Mouse (Mus musculus): ENCODE results near the gene Itgb2. TPM values are rescaled to one million over a fixed set of nuclear protein-coding genes. Genes with fewer than 3 reads are reported as not detected.

Gene Itgb2
- total RNA-seq, 1 experiment: 0.54 TPM

GRCm38 (mm10) chr10:77606855-77607254 lies 76.8 kb downstream of the Itgb2 start:
- in situ Hi-C loops (cut with MboI; ENCODE audit: low sequenced_read_pairs in 2 of 2, unreplicated experiment in 2 of 2): no loop called here
- Histone ChIP-seq H3K4me1 (ENCODE audit: control insufficient read depth in 2 of 2, insufficient read depth in 2 of 2, low read length in 2 of 2, poor library complexity in 1 of 2) (peaks cover 14 to 46% of the 10 kb centered on the region in 2 experiments), H3K36me3 (ENCODE audit: control insufficient read depth, insufficient read depth, low read length, poor library complexity, severe bottlenecking) (peaks cover 23% of the 10 kb centered on the region), H3K4me3 (ENCODE audit: insufficient read depth in 1 of 2, low read depth in 1 of 2, low read length in 2 of 2, poor library complexity in 1 of 2, severe bottlenecking in 1 of 2) (peak overlapping the region; percentile 84 to 87), H3K9me3 (ENCODE audit: control insufficient read depth, insufficient read depth, low read depth, low read length) (no peaks in the 10 kb centered on the region), H3K9ac (ENCODE audit: insufficient read depth, low read depth, low read length, poor library complexity, severe bottlenecking) (peak overlapping the region; percentile 83), H3K27ac (ENCODE audit: insufficient read depth, low read depth, low read length, poor library complexity, severe bottlenecking) (peak overlapping the region; percentile 75)
- DNase-seq (ENCODE audit: low read depth, low spot score): no peak
- TF ChIP-seq CHD2 (IDR thresholded peaks at IDR 0.05; ENCODE audit: low read depth, low read length) (no peak), ZNF384 (IDR thresholded peaks at IDR 0.05; ENCODE audit: low read depth, low read length) (no peak), MAFK (IDR thresholded peaks at IDR 0.05; ENCODE audit: insufficient read depth, low read depth, low read length) (no peak), HCFC1 (IDR thresholded peaks at IDR 0.05; ENCODE audit: borderline replicate concordance, insufficient read depth, low read length) (no peak), ZC3H11A (IDR thresholded peaks at IDR 0.05; ENCODE audit: borderline replicate concordance, low read depth, low read length) (no peak)

- Histone ChIP-seq H3K4me3 (ENCODE audit: insufficient read depth in 1 of 2, low read depth in 1 of 2, low read length in 2 of 2, poor library complexity in 1 of 2, severe bottlenecking in 1 of 2) (peak overlapping the region; percentile 84 to 87), H3K27ac (ENCODE audit: insufficient read depth, low read depth, low read length, poor library complexity, severe bottlenecking) (peak overlapping the region; percentile 63), H3K9ac (ENCODE audit: insufficient read depth, low read depth, low read length, poor library complexity, severe bottlenecking) (peak overlapping the region; percentile 83), H3K36me3 (ENCODE audit: control insufficient read depth, insufficient read depth, low read length, poor library complexity, severe bottlenecking) (peaks cover 24% of the 10 kb centered on the region), H3K4me1 (ENCODE audit: control insufficient read depth in 2 of 2, insufficient read depth in 2 of 2, low read length in 2 of 2, poor library complexity in 1 of 2) (peaks cover 9 to 43% of the 10 kb centered on the region in 2 experiments), H3K9me3 (ENCODE audit: control insufficient read depth, insufficient read depth, low read depth, low read length) (no peaks in the 10 kb centered on the region)
- no peak for DNase-seq (ENCODE audit: low read depth, low spot score)
- in situ Hi-C loops (cut with MboI; ENCODE audit: low sequenced_read_pairs in 2 of 2, unreplicated experiment in 2 of 2): no loop called here
- no peak for TF ChIP-seq ZNF384 (IDR thresholded peaks at IDR 0.05; ENCODE audit: low read depth, low read length)
- peak; percentile 60 for TF ChIP-seq MAFK (IDR thresholded peaks at IDR 0.05; ENCODE audit: insufficient read depth, low read depth, low read length)
- no peak for TF ChIP-seq CHD2 (IDR thresholded peaks at IDR 0.05; ENCODE audit: low read depth, low read length)
- TF ChIP-seq ZC3H11A (IDR thresholded peaks at IDR 0.05; ENCODE audit: borderline replicate concordance, low read depth, low read length): no peak
- no peak for TF ChIP-seq HCFC1 (IDR thresholded peaks at IDR 0.05; ENCODE audit: borderline replicate concordance, insufficient read depth, low read length)
These were observed 77.4 kb downstream of the Itgb2 start for GRCm38 (mm10) chr10:77607441-77607840.

DNA sequence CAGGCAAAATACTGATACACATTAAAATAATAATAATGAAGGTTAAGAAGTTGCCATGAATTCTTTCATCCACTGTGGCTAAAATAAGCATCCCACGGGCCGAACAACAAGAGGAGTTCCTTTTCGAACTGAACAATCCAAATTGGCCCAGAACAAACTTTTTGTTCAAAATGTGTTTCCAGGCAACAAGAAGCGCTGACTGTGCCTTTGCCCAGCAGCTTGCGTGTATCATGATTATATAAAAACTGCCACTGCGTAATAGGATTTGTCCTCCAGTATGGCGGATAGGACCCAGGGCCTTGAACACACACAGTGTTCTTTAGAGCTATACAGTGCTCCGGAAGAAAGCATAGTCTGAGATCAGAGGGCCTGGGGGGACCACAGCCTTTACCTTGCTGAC lies 78.5 kb downstream of the Itgb2 start:
- in situ Hi-C loops (cut with MboI; ENCODE audit: low sequenced_read_pairs in 2 of 2, unreplicated experiment in 2 of 2): no loop called here
- Histone ChIP-seq H3K4me3 (ENCODE audit: insufficient read depth in 1 of 2, low read depth in 1 of 2, low read length in 2 of 2, poor library complexity in 1 of 2, severe bottlenecking in 1 of 2) (no peak overlapping the region), H3K4me1 (ENCODE audit: control insufficient read depth in 2 of 2, insufficient read depth in 2 of 2, low read length in 2 of 2, poor library complexity in 1 of 2) (peaks cover 2 to 40% of the 10 kb centered on the region in 2 experiments; a peak in 3 of 4 replicates), H3K36me3 (ENCODE audit: control insufficient read depth, insufficient read depth, low read length, poor library complexity, severe bottlenecking) (peaks cover 31% of the 10 kb centered on the region), H3K9ac (ENCODE audit: insufficient read depth, low read depth, low read length, poor library complexity, severe bottlenecking) (no peak overlapping the region; the same call in 1 of the 2 replicates), H3K27ac (ENCODE audit: insufficient read depth, low read depth, low read length, poor library complexity, severe bottlenecking) (no peak overlapping the region), H3K9me3 (ENCODE audit: control insufficient read depth, insufficient read depth, low read depth, low read length) (no peaks in the 10 kb centered on the region)
- no peak for DNase-seq (ENCODE audit: low read depth, low spot score)
- TF ChIP-seq ZNF384 (IDR thresholded peaks at IDR 0.05; ENCODE audit: low read depth, low read length) (no peak), MAFK (IDR thresholded peaks at IDR 0.05; ENCODE audit: insufficient read depth, low read depth, low read length) (no peak), ZC3H11A (IDR thresholded peaks at IDR 0.05; ENCODE audit: borderline replicate concordance, low read depth, low read length) (no peak), CHD2 (IDR thresholded peaks at IDR 0.05; ENCODE audit: low read depth, low read length) (no peak), HCFC1 (IDR thresholded peaks at IDR 0.05; ENCODE audit: borderline replicate concordance, insufficient read depth, low read length) (no peak)

- Histone ChIP-seq H3K36me3 (ENCODE audit: control insufficient read depth, insufficient read depth, low read length, poor library complexity, severe bottlenecking) (peaks cover 39% of the 10 kb centered on the region), H3K9ac (ENCODE audit: insufficient read depth, low read depth, low read length, poor library complexity, severe bottlenecking) (no peak overlapping the region), H3K9me3 (ENCODE audit: control insufficient read depth, insufficient read depth, low read depth, low read length) (no peaks in the 10 kb centered on the region), H3K4me1 (ENCODE audit: control insufficient read depth in 2 of 2, insufficient read depth in 2 of 2, low read length in 2 of 2, poor library complexity in 1 of 2) (peaks cover 0 to 25% of the 10 kb centered on the region in 2 experiments; a peak in 3 of 4 replicates), H3K27ac (ENCODE audit: insufficient read depth, low read depth, low read length, poor library complexity, severe bottlenecking) (peak overlapping the region; percentile 17; the same call in 1 of the 2 replicates), H3K4me3 (ENCODE audit: insufficient read depth in 1 of 2, low read depth in 1 of 2, low read length in 2 of 2, poor library complexity in 1 of 2, severe bottlenecking in 1 of 2) (no peak overlapping the region)
- TF ChIP-seq MAFK (IDR thresholded peaks at IDR 0.05; ENCODE audit: insufficient read depth, low read depth, low read length): no peak
- no peak for TF ChIP-seq CHD2 (IDR thresholded peaks at IDR 0.05; ENCODE audit: low read depth, low read length)
- no peak for TF ChIP-seq ZC3H11A (IDR thresholded peaks at IDR 0.05; ENCODE audit: borderline replicate concordance, low read depth, low read length)
- no peak for TF ChIP-seq HCFC1 (IDR thresholded peaks at IDR 0.05; ENCODE audit: borderline replicate concordance, insufficient read depth, low read length)
- no peak for TF ChIP-seq ZNF384 (IDR thresholded peaks at IDR 0.05; ENCODE audit: low read depth, low read length)
- in situ Hi-C loops (cut with MboI; ENCODE audit: low sequenced_read_pairs in 2 of 2, unreplicated experiment in 2 of 2): no loop called here
- DNase-seq (ENCODE audit: low read depth, low spot score): no peak
These were observed 80.3 kb downstream of the Itgb2 start for GRCm38 (mm10) chr10:77610221-77610961.
